Mouse (Mus musculus): ENCODE data around the gene Npat. TPM values are rescaled to one million over a fixed set of nuclear protein-coding genes. Genes with fewer than 3 reads are reported as not detected.
A peak's percentile ranks its signal among the peaks of the same experiment; 100 is the strongest.

Gene Npat
- polyA plus RNA-seq, 1 experiment, result 10.5 TPM

- Histone ChIP-seq H3K27me3 (ENCODE audit: control insufficient read depth, insufficient read depth, low read length) (no peaks in the 10 kb centered on the region), H3K4me3 (replicated peaks; ENCODE audit: insufficient read depth, low read depth, low read length) (no peak overlapping the region), H3K4me1 (ENCODE audit: control insufficient read depth, insufficient read depth, low read length) (no peaks in the 10 kb centered on the region), H3K27ac (ENCODE audit: insufficient read depth, low read length) (no peak overlapping the region)
- 82% methylated on average over 7 of the region's 7 CpGs for WGBS
- DNase-seq, result no peak
- TF ChIP-seq POLR2A (IDR thresholded peaks at IDR 0.05; ENCODE audit: borderline replicate concordance, insufficient read depth, low read length) (no peak), CTCF (IDR thresholded peaks at IDR 0.05; ENCODE audit: borderline replicate concordance, insufficient read depth, low read depth, low read length) (no peak)
These were observed 35.9 kb downstream of the Npat start for GRCm38 (mm10) chr9:53572516-53573307.

GRCm38 (mm10) chr9:53575721-53576120, 38.9 kb downstream of the Npat start:
- WGBS, result 83% methylated on average over 5 of the region's 5 CpGs
- Histone ChIP-seq H3K4me3 (replicated peaks; ENCODE audit: insufficient read depth, low read depth, low read length) (no peak overlapping the region), H3K27ac (ENCODE audit: insufficient read depth, low read length) (no peak overlapping the region), H3K27me3 (ENCODE audit: control insufficient read depth, insufficient read depth, low read length) (no peaks in the 10 kb centered on the region), H3K4me1 (ENCODE audit: control insufficient read depth, insufficient read depth, low read length) (no peaks in the 10 kb centered on the region)
- no peak for TF ChIP-seq CTCF (IDR thresholded peaks at IDR 0.05; ENCODE audit: borderline replicate concordance, insufficient read depth, low read depth, low read length)
- no peak for TF ChIP-seq POLR2A (IDR thresholded peaks at IDR 0.05; ENCODE audit: borderline replicate concordance, insufficient read depth, low read length)
- no peak for DNase-seq

GRCm38 (mm10) chr9:53581870-53582269, 45.0 kb downstream of the Npat start:
- 12% methylated on average over 4 of the region's 4 CpGs for WGBS
- no peak for TF ChIP-seq POLR2A (IDR thresholded peaks at IDR 0.05; ENCODE audit: borderline replicate concordance, insufficient read depth, low read length)
- TF ChIP-seq CTCF (IDR thresholded peaks at IDR 0.05; ENCODE audit: borderline replicate concordance, insufficient read depth, low read depth, low read length), result no peak
- no peak overlapping the region for H3K27ac ChIP-seq (ENCODE audit: insufficient read depth, low read length)
- no peaks in the 10 kb centered on the region for H3K27me3 ChIP-seq (ENCODE audit: control insufficient read depth, insufficient read depth, low read length)
- peak; percentile 68 to 77 for DNase-seq
- H3K4me1 ChIP-seq (ENCODE audit: control insufficient read depth, insufficient read depth, low read length), result no peaks in the 10 kb centered on the region; the same call in 1 of the 2 replicates
- H3K4me3 ChIP-seq (replicated peaks; ENCODE audit: insufficient read depth, low read depth, low read length), result no peak overlapping the region

DNA sequence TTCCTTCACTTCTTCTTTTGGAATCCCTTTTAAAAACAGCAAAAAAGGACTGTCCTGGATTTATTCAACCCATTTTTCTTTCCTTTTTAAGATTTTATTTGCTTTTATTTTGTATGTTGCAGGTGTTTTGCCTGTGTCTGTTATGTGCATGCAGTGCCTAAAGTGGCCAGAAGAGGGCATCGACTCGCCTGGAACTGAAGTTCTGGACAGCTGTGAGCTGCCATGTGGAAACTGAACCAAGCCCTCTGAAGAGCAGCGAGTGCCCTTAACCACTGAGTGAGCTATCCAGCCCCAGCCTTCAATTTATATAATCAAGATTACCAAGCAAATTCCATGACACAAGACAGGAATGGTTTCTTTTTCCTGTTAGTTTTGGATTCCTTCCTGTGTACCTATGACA, 57.9 kb downstream of the Npat start:
- Histone ChIP-seq H3K27me3 (ENCODE audit: control insufficient read depth, insufficient read depth, low read length) (no peaks in the 10 kb centered on the region), H3K4me1 (ENCODE audit: control insufficient read depth, insufficient read depth, low read length) (peaks cover 3% of the 10 kb centered on the region), H3K27ac (ENCODE audit: insufficient read depth, low read length) (no peak overlapping the region), H3K4me3 (replicated peaks; ENCODE audit: insufficient read depth, low read depth, low read length) (no peak overlapping the region)
- TF ChIP-seq POLR2A (IDR thresholded peaks at IDR 0.05; ENCODE audit: borderline replicate concordance, insufficient read depth, low read length), result no peak
- TF ChIP-seq CTCF (IDR thresholded peaks at IDR 0.05; ENCODE audit: borderline replicate concordance, insufficient read depth, low read depth, low read length), result peak; percentile 58
- peak; percentile 31 to 49 for DNase-seq
- WGBS, result 3% methylated on average over 3 of the region's 3 CpGs

DNA sequence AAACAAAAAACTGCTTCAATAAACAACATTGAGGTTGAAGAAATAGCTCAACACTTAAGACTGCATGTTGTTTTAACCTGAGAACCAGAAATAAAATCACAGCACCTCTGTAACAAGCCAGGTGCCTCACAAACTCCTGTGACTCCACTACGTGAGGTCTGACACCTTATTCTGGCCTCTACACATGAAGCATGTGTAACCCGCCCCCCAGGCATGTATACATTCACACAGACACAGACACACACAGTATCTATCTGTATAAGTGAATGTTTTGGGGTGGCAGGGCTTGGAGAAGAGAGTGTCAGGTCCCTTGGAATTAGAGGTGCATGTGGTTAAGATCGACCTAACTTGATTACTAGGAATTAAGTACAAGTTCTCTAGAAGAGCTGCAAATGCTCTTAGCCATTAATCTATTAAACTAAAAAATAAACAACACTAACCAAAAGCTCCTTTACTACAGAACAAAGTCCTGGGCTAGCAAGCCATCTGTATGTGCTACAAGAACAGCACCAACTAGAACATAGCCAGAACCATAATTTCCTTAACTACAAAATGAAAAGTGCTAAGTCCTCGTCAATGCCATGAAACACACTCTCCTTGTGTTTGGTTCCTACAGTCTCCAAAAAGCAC, 60.2 kb downstream of the Npat start:
- Histone ChIP-seq H3K4me3 (replicated peaks; ENCODE audit: insufficient read depth, low read depth, low read length) (no peak overlapping the region), H3K27ac (ENCODE audit: insufficient read depth, low read length) (no peak overlapping the region), H3K4me1 (ENCODE audit: control insufficient read depth, insufficient read depth, low read length) (peaks cover under 1% of the 10 kb centered on the region), H3K27me3 (ENCODE audit: control insufficient read depth, insufficient read depth, low read length) (no peaks in the 10 kb centered on the region)
- WGBS, result 92% methylated on average over 4 of the region's 4 CpGs
- TF ChIP-seq POLR2A (IDR thresholded peaks at IDR 0.05; ENCODE audit: borderline replicate concordance, insufficient read depth, low read length) (no peak), CTCF (IDR thresholded peaks at IDR 0.05; ENCODE audit: borderline replicate concordance, insufficient read depth, low read depth, low read length) (no peak)
- no peak for DNase-seq

DNA sequence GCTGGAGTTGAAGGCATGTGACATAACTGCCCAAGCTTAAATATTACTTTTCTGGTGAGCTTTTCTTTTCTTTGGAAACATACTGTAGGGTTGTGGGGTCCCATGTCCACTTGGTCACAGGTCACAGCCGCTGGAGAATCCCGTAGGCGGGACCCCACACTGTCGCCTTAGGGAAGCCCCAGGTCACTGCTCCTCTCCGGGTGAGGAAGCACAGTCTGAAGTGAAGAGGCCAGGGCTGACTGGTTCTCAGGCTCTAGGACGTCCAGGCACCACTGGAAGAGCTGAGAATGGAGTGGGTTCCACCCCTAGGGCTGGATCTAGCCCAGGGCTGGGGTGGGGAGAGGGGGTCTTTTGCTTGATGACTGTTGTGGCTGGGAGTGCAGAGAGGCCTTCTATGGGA, 61.8 kb downstream of the Npat start:
- TF ChIP-seq CTCF (IDR thresholded peaks at IDR 0.05; ENCODE audit: borderline replicate concordance, insufficient read depth, low read depth, low read length) (no peak), POLR2A (IDR thresholded peaks at IDR 0.05; ENCODE audit: borderline replicate concordance, insufficient read depth, low read length) (no peak)
- 72% methylated on average over 6 of the region's 6 CpGs for WGBS
- H3K4me1 ChIP-seq (ENCODE audit: control insufficient read depth, insufficient read depth, low read length), result no peaks in the 10 kb centered on the region; the same call in 1 of the 2 replicates
- no peak for DNase-seq
- H3K27me3 ChIP-seq (ENCODE audit: control insufficient read depth, insufficient read depth, low read length), result no peaks in the 10 kb centered on the region
- no peak overlapping the region for H3K4me3 ChIP-seq (replicated peaks; ENCODE audit: insufficient read depth, low read depth, low read length)
- H3K27ac ChIP-seq (ENCODE audit: insufficient read depth, low read length), result no peak overlapping the region

DNA sequence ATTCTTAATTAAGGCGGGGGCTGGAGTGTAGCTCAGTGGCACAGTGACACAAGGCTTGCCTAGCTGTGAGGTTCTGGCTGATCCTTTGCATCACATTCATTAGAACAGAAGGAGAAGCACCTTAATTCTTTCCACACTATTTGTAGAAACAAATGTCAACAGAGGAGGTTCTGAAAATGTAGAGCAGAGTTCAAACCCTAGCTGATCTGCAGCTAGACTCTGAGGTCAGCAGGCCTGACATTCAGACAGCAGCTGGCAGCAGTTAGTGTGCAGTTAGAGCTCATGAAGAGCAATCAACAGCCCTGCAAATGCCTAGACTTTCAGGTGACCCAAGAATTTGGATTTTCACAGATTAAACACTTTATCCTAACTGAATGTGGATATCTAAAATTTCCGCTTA, 64.7 kb downstream of the Npat start:
- 97% methylated on average over 2 of the region's 2 CpGs for WGBS
- DNase-seq, result no peak
- Histone ChIP-seq H3K27ac (ENCODE audit: insufficient read depth, low read length) (no peak overlapping the region), H3K27me3 (ENCODE audit: control insufficient read depth, insufficient read depth, low read length) (no peaks in the 10 kb centered on the region), H3K4me3 (replicated peaks; ENCODE audit: insufficient read depth, low read depth, low read length) (no peak overlapping the region), H3K4me1 (ENCODE audit: control insufficient read depth, insufficient read depth, low read length) (peaks cover 9% of the 10 kb centered on the region)
- no peak for TF ChIP-seq CTCF (IDR thresholded peaks at IDR 0.05; ENCODE audit: borderline replicate concordance, insufficient read depth, low read depth, low read length)
- TF ChIP-seq POLR2A (IDR thresholded peaks at IDR 0.05; ENCODE audit: borderline replicate concordance, insufficient read depth, low read length), result no peak

GRCm38 (mm10) chr9:53603384-53603783, 66.5 kb downstream of the Npat start:
- 97% methylated on average over 1 of the region's 1 CpGs for WGBS

More at GRCm38 (mm10) chr9:53603384-53603783, 66.5 kb downstream of the Npat start:
- Histone ChIP-seq H3K4me3 (replicated peaks; ENCODE audit: insufficient read depth, low read depth, low read length) (no peak overlapping the region), H3K27ac (ENCODE audit: insufficient read depth, low read length) (no peak overlapping the region), H3K4me1 (ENCODE audit: control insufficient read depth, insufficient read depth, low read length) (peaks cover 9% of the 10 kb centered on the region), H3K27me3 (ENCODE audit: control insufficient read depth, insufficient read depth, low read length) (no peaks in the 10 kb centered on the region)
- TF ChIP-seq POLR2A (IDR thresholded peaks at IDR 0.05; ENCODE audit: borderline replicate concordance, insufficient read depth, low read length) (no peak), CTCF (IDR thresholded peaks at IDR 0.05; ENCODE audit: borderline replicate concordance, insufficient read depth, low read depth, low read length) (no peak)
- DNase-seq, result no peak

Measured in cerebellum, adult 2 months (tissue).